Mouse (Mus musculus) liver, adult 2 months (tissue): ENCODE data around the gene Lpar5.

Experiments
- CTCF ChIP-seq: fragments of 200-500 bp; IDR thresholded peaks from 2 replicates; pipeline ENCODE4 v1.5.1; 2011; ENCODE audit warnings: low read depth, low read length, control low read depth
- POLR2A ChIP-seq: fragments of 200-500 bp; IDR thresholded peaks from 2 replicates; pipeline ENCODE4 v1.6.1; 2011; ENCODE audit warnings: low read length, control low read depth; ENCODE audit not compliant: insufficient read depth; ENCODE audit errors: extremely low read depth

DNA sequence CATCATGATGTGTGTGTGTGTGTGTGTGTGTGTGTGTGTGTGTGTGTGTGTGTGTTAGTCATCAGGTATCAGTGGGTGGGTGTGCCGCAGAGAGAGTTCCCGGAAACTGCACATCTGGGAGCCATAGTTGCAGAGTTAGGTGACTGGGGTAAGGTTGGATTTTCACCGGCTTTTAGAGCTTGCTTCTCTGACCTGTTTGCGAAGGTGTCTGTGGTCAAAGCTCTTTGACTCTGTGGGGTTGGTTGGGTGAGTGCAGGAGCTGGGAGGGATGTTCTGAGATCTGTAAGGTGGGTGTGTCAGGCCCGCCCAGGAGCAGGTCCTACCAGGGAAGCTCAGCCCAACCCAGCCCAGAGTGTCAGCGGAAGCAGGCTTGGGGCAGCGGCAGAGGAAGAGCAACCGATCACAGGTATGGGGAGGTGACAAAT lies at the start of gene Lpar5:
- TF ChIP-seq CTCF (no peak), POLR2A (no peak)
